Mouse (Mus musculus) olfactory bulb, adult 2 months (tissue): ENCODE measurements around the gene Msh5.

Source experiments
- CTCF ChIP-seq: fragments of 200-500 bp; IDR thresholded peaks from 2 replicates; pipeline ENCODE4 v1.5.1; 2012; ENCODE audit warnings: low read depth, mild to moderate bottlenecking, low read length, moderate library complexity; ENCODE audit not compliant: insufficient read depth
- POLR2A ChIP-seq: fragments of 200-500 bp; IDR thresholded peaks from 2 replicates; pipeline ENCODE4 v1.6.1; 2012; ENCODE audit warnings: mild to moderate bottlenecking, low read depth, low read length, moderate library complexity; ENCODE audit not compliant: insufficient read depth

DNA sequence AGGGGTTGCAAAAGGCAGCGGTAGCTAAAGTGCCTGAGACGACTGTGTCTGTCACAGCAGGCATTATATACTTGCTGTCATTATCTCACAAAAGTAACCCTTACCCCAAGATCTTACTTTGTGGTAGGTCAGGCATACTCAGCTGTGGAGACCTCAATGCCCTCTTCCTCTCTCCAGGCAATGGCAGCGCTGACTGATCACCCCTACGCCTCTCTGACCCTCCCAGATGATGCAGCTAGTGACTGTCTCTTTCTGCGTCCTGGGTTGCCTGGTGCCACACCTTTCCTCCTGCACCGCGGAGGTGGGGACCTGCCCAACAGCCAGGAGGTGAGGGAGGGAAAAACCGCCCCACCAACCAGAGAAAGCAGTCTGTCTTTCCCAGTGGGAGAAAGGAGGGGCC is 14.8 kb upstream of the Msh5 start:
- no peak for TF ChIP-seq CTCF
- TF ChIP-seq POLR2A = no peak
